Mouse (Mus musculus): ENCODE measurements around the gene Gm12184. TPM values are rescaled to one million over a fixed set of nuclear protein-coding genes. Genes with fewer than 3 reads are reported as not detected.
"Not testable (repeated sequence)": the region's sequence is repeated elsewhere in the genome, so short reads cannot be mapped to it uniquely, and the experiment has no call there.

The Gm12184 gene
- polyA plus RNA-seq, 1 experiment: 28.7 TPM

DNA sequence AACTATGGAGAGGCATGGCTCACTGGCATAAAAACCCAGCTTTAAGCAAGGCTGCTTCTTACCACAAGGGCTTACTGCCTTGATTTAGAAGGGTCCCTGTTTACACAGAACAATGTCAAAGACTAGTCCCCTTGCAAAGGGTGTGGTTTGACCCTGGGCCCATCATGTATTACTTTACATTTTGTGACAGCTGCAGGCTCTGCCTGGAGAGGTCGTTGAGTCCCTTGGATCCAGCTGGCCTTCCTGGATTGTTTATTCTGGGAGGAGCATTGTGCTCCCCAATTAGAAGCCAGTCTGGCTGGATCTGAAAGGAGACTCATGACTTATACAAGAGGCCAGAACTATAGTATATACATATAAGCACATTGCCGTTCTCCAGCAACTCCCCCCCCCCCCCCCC is 23.8 kb upstream of the Gm12184 start:
- no peak for DNase-seq (ENCODE audit: extremely low spot score in 1 of 2, low spot score in 1 of 2)

DNA sequence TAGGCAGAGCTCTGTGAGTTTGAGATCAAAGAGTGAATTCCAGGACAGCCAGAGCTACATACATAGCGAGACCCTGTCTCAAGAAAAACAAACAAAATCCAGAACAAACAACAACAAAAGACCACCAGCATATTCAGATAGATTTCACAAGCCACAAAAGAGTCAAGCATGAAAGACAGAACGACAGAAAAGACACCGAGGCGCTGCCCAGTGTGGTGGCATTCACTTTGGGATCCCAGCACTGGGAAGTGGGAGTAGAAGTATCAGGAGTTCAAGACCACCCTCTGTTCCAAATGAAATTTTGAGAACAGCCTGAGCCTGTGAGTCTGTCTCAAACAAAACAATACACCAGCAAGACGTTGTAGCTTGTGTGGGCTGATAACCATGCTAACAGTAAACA is 20.4 kb upstream of the Gm12184 start:
- DNase-seq (ENCODE audit: extremely low spot score in 1 of 2, low spot score in 1 of 2): no peak

DNA sequence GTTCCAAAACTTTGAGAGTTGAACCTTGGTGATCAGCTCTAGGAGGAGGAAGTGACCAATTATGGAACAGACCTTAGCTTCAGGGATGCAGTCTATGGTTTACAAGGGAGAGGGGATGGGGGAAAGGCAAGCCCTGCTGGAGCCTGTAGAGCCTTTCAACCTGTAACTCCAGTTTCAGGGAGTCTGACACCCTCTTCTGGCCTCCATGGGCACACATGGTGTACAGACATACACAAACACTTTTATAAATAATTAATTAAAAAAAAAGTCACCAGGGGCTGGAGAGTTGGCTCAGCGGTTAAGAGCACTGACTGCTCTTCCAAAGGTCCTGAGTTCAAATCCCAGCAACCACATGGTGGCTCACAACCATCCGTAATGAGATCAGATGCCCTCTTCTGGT is 19.9 kb upstream of the Gm12184 start:
- DNase-seq (ENCODE audit: extremely low spot score in 1 of 2, low spot score in 1 of 2): not testable (repeated sequence)

DNA sequence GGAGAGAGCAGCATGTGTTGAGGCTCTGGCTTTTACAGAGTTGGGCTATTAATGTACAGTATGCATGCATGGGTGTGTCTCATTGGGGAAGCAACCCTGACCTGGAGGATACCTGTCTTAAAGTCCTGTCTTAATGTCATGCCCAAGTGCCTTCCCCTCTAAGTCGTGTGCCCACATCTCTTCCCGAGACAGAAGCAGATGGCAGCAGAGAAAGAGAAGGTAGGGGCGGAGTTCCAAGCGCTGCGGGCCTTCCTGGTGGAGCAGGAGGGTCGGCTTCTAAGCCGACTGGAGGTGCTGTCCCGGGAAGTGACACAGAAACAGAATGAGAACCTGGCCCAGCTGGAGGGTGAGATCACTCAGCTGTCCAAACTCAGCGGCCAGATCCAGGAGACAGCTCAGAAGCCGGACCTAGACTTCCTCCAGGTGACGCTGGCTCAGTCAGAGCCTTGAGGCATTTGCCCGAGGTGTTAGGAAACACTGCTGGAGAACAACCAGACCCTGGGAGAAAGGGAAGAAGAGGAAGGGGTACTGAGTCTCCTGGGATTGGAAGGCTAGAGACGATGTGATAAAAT is 18.9 kb upstream of the Gm12184 start:
- no peak for DNase-seq (ENCODE audit: extremely low spot score in 1 of 2, low spot score in 1 of 2)

DNA sequence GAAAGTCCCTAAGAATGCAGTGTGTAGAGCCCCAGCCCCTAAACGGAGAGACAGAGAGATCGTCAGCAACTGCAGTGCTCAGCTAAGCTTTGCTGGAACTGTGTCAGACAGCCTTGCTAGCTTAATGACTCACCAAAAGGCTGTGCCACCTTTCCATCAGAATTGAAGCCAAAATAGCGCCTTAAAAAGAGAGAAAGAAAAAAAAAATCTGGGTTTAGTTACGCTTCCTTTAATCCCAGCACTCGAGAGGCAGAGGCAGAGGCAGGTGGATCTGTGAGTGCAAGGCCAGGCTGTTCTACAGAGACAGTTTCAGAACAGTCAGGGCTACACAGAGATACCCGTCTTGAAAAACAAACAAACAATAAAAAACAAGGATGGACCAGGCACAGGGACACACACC is 17.9 kb upstream of the Gm12184 start:
- DNase-seq (ENCODE audit: extremely low spot score in 1 of 2, low spot score in 1 of 2): peak in 1 of 2 experiments; percentile 38

DNA sequence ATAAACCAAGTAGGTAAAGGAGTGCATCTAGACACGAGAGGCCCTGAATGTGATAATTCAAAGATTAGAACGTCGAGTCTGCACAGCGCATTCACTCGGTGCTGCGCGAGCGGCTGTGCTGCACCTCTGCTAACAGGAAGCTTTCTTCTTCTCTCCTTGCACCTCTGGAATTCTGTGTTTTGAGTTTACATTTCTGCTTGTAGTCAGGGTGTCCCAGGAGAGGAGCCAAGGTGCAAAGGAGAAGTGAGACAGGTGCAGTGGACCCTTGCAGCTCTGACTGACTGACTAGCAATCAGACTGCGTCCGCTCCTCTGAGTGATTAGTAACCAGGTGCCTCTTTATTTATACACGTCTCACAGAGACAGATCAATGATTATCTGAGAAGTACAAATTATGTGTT is 16.7 kb upstream of the Gm12184 start:
- no peak for DNase-seq (ENCODE audit: extremely low spot score in 1 of 2, low spot score in 1 of 2)

DNA sequence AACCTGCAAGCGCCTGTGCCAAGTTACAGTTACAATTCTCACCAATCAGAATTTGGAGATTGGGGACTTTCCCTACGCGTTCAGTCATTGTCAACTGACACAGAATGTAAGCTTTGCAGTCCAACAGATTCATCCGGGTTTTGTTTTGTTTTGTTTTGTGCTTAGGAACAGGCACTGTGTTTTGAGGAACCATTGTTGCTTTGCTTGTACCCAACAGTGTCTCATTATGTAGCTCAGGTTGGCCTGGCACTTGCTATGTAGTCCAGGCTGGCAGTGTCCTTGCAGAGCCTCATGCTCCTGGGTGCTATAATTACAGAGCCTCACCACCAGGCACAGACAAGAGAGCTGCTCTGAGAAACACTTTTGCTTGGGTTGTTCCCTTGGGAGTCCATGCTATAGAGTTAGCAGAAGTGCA is 15.9 kb upstream of the Gm12184 start:
- DNase-seq (ENCODE audit: extremely low spot score in 1 of 2, low spot score in 1 of 2): no peak

DNA sequence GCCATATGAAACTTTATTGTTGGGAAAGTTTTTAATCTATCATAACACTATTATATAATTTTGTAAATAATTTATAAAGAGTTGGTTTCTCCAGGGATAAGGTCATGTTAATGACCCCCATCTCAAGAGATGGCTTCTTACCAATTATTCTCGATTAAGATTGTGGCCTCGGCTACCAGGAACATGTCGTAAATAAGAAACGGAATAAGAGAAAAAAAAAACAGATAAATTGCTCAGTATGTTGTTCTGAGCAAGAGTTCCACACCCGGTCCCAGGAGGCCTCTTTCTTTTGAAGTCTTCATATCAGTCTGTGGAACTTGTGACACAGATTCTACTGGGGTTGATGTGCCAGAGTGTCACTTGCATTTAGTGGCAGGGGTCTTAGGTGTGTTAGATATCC is 14.8 kb upstream of the Gm12184 start:
- no peak for DNase-seq (ENCODE audit: extremely low spot score in 1 of 2, low spot score in 1 of 2)

DNA sequence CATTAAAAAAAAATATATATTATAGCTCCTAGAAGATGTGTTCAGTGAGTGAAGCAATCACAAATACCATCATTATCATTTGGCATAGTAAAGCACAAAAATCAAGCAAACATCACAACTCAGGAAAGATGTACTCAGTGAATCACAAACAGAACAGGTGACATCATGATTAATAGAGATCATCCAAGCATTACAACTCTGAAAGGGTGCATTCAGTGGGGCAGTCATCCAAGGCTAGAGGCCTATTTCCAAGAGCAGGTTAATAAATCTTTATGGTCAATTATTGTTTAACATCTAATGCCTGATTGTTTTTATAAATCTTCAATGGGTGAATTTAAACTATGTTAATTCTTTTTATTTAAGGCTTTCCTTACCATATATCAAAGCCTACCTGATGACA is 14.3 kb upstream of the Gm12184 start:
- no peak for DNase-seq (ENCODE audit: extremely low spot score in 1 of 2, low spot score in 1 of 2)

DNA sequence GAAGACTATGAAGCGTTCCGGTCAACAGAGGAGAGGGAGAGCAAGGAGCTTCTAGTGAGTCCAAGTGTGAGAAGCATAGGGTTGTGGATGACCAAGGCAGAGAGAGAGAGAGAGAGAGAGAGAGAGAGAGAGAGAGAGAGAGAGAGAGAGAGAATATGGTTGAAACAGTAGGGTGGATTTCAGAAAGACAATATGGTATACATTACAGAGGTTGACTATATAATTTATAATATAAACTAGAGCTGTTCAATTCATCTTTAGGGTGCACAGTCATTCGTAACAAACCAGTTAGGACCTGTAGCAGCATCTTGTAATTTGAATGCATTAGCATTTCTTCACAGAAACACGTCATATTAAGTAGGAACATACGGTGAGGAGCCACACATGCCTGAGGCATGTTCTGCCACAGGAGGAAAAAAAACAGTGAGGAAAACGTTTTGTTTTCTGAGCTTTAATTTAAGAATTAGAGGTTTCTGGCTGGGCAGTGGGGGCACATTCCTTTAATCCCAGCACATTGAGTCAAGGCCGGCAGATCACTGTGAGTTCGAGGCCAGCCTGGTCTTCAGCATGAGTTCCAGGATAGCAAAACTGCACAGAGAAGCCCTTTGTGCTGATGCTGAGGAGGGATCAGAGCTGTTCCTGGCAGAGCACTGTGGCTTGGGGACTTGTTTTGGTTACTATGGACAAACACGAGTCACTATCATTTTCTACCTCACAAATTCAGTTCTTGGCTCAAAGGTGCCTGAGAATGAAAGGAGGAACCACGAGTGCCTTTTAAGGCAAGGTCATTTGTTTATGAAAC is 12.6 kb upstream of the Gm12184 start:
- DNase-seq (ENCODE audit: extremely low spot score in 1 of 2, low spot score in 1 of 2): no peak

DNA sequence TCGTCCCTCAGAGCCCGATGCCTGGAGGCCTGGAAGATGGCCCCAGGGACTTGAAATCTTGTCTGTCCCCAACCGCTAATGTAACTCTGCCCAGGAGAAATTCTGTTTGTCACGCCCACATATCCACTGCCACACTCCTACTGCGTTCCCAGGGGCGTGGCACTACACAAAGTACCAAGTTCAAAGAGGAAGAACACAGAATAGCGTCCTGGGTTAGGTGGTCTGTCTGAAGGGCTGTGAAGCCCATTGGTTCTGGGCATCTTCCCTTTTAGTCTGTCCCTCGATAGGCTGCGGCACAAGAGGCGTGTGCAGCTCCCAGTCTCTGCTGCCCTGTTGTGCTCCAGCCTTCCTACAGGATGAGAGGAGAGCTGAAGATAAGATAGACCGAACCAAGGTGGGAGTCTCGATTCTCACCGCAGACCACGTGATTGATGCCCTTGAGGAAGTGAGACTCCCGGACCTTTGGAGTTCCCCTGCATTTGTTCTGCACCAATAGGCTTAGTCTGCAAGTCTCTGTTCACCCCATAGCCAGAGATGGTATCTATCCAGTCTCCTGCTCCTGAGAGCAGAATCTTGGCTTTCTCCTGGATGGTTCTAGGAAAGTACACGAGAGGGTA is 11.8 kb upstream of the Gm12184 start:
- peak in 1 of 2 experiments; percentile 26 for DNase-seq (ENCODE audit: extremely low spot score in 1 of 2, low spot score in 1 of 2)

DNA sequence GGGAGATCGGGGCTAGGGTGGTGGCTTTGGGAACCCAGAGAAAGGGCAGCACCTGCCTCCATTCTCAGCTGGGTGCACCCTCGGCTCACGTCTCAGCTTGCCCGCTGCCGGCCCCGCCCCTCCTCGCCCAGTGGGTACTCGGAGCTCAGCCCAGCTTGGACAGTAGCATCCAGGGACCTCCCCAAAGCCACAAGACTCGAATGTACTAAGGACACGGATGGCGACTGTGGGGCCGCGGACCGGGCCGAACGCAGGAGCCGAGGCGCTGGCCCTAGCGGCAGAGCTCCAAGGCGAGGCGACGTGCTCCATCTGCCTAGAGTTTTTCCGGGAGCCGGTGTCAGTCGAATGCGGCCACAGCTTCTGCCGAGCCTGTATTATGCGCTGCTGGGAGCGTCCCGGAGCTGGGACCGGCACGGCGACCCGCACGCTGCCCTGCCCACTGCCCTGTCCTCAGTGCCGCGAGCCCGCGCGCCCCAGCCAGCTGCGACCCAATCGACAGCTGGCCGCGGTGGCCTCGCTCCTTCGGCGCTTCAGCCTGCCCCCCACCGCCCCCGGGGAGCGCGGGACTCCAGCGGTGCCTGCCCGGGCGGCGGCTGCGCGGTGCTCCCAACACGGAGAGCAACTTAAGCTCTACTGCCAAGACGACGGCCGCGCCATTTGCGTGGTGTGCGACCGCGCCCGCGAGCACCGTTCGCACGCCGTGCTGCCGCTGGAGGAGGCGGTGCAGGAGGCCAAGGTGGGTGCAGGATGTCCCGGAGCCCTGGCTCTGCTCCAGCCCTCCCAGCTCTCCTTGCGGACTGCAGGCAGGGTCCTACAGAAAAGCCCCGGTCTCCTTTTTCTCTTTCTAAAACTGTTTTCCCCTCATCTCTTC is 11.1 kb upstream of the Gm12184 start:
- peak in 1 of 2 experiments; percentile 58 for DNase-seq (ENCODE audit: extremely low spot score in 1 of 2, low spot score in 1 of 2)

DNA sequence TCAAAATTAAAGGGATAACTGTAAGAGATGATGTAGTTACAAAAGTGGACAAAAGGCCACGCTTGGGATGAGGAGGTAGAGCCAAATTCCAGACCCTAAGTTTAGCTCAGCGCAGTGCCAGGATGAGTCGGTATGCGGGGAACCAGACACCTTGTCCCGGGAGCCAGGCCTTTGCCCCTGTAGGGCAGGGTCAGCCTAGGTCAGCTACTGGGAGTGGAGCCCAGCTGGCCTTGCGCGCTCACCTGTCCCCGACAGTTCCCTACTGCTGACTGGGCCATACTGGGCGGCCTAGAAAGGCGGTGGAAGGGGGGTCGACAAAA is 10.5 kb upstream of the Gm12184 start:
- no peak for DNase-seq (ENCODE audit: extremely low spot score in 1 of 2, low spot score in 1 of 2)

DNA sequence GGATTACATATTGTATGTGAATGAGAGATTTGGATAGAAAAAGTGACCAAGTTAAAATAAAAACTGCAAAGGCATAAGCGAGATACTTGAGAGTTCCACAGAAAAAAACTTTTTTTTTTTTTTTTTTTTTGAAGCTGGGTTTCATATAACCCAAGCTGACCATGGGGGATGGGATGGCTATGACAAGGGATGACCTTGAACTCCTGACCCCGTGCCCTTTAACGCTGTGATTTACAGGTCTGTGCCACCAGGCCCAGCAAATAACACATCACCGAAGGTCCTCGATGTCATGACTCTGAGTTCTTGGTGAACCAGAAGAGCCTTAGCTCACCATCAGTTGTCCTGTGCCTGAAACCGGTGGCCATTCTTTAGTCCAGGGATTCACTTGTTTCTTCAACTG is 9.5 kb upstream of the Gm12184 start:
- no peak for DNase-seq (ENCODE audit: extremely low spot score in 1 of 2, low spot score in 1 of 2)

DNA sequence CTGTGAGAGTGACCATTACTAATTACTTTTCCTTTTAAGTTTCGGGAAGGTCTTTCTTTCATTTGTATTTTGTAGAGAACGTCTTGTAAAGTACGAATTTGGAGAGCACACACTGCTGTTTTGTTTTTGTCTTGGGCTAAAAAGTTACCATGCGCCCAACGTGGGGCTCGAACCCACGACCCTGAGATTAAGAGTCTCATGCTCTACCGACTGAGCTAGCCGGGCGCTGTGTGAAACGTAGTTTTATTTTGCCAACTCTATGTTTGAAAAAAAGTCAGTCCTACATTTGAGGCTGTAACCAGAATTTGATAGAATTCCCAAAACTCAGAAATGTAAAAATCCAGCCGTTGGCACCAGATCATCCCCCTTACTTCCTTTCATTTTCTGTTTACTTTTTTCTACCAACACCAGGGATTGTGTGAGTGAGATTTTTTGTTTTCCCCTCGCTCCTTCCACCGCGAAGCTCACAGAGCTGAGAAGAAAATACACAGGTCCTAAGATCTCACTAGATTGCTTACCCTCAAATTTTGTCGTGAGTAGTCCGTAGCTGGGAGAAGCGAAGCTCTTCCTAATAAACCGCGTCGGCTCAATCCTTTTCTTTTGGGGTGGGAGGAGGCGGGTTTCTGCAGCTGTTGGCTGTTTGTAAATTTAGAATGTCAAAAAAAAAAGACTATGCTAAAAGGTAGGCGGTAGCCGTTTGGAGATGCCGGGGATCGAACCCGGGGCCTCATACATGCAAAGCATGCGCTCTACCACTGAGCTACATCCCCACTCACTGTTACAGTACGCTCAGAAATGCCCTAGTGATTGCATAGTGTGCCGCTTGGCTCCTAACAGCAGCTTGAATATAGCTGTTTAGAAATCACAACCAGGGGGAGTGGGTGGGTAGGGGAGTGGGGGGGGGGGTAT is 7.5 kb upstream of the Gm12184 start:
- DNase-seq (ENCODE audit: extremely low spot score in 1 of 2, low spot score in 1 of 2): peak; percentile 76 to 98

DNA sequence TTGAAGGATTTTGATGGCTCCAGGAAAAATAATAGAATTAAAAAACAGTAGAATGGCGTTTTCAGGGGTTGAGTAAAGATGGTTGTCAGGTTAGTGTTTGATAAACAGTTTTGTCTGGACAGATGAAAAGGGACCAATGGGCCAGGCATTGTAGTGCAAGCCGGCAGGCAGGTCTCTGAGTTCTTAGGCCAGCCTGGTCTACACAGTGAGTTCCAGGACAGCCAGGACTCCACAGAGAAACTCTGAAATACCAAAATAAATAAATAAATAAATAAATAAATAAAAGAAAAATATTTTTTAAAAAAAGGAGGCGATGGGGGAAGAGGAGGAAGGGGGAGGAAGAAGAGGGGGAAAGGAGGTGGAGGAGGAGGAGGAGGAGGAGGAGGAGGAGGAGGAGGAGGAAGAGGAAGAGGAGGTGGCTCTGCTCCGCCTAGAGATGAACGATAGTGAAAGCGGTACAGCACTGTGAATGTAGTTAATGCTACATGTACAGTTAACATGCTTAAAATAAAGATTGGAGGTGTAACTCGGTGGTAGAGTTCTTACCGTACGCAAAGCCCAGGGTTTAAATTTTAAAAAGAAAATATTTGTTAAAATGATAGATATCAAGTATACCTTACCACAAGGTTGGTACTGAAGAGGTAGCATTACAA is 6.7 kb upstream of the Gm12184 start:
- no peak for DNase-seq (ENCODE audit: extremely low spot score in 1 of 2, low spot score in 1 of 2)

DNA sequence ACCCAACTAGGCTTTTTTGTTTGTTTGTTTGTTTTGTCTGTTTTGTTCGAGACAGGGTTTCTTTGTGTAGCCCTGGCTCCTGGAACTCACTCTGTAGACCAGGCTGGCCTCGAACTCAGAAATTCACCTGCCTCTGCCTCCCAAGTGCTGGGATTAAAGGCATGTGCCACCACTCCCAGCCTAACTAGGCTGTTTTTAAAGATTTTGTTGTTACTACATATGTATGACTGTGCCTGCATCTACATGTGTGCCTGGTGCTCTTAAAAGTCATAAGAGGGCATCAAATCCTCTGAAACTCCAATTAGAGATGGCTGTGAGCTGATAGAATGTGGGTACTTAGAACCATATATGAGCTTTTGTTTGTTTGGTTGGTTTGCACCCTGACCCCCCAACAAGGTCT is 4.8 kb upstream of the Gm12184 start:
- no peak for DNase-seq (ENCODE audit: extremely low spot score in 1 of 2, low spot score in 1 of 2)

DNA sequence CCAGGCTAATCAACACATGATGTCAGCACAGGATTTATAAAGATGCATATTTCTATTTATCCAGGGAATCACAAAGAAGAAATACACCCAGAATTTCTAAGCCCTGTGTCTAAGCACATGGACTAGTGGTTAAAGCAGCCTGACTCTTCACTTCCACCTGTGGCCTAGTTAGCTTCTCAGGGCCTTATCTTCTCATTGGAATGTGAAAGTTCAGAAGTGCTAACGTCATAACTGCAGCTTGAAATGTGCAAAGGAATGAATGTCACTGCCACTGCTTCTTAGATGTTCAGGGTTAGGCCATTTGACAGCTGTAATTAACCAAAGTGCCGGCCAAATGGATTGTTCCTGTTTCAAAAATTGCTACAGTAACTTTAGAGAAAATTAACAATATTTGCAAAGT is 3.8 kb upstream of the Gm12184 start:
- DNase-seq (ENCODE audit: extremely low spot score in 1 of 2, low spot score in 1 of 2): no peak

DNA sequence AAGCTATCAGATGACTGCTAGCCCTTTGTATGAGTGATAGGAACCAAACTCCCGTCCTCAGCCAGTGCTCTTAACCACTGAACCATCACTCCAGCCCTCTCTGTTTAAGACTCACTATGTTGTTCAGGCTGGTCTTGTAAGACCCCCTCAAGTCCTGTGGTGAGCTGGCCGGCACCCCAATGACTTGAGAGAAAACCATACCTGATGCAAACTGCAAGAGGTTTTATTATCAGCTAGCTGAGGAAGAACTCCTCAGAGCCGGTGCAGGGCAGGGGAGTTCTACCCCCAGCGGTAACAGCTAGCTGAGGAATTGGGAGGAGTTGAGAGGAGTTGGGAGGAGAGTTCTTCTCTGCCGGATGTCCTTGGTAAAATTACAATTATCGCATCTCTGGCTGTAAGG is 1.5 kb upstream of the Gm12184 start:
- no peak for DNase-seq (ENCODE audit: extremely low spot score in 1 of 2, low spot score in 1 of 2)

DNA sequence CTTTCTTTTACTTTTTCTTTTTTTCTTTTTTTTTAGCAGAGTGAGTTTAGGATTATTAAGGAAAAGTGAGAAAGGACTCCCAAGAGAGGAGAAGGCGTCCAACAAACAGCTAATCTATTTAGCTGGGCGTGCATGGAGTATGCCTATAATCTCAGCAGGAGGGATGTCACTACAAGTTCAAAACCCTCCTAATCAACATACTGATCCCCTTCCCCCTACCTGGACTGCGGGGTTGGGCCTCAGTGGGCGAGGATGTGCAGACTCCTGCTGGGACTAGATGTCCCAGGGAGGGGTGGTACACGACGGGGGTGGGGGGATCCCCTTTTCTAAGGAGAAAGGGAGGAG is 269 bp upstream of the Gm12184 start:
- no peak for DNase-seq (ENCODE audit: extremely low spot score in 1 of 2, low spot score in 1 of 2)

Measured in frontal cortex, adult 2 months (tissue).